Mouse (Mus musculus) liver, adult 2 months (tissue): ENCODE measurements around the gene Bhlhe40.

ENCODE experiments used
- CTCF ChIP-seq: fragments of 200-500 bp; IDR thresholded peaks from 2 replicates; pipeline ENCODE4 v1.5.1; 2011; ENCODE audit warnings: low read depth, low read length, control low read depth
- POLR2A ChIP-seq: fragments of 200-500 bp; IDR thresholded peaks from 2 replicates; pipeline ENCODE4 v1.6.1; 2011; ENCODE audit warnings: low read length, control low read depth; ENCODE audit not compliant: insufficient read depth; ENCODE audit errors: extremely low read depth

DNA sequence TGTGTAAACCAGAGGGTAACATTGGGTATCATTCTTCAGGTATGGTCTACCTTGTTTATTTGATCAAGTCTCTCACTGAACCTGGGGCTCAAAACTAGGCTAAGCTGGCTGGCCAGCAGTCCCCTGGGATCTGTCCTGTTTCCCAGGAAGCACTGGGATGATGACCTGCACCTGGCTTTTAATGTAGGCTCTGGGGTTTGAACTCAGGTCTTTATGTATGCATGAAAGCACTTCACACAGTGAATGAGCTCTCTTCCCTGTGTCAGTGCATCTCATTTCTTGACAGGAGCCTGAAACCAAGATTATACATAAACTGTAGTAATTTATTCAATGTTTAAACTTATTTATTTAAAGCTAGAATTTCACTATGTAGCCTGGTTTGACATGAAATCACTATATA, 51.7 kb downstream of the Bhlhe40 start:
- TF ChIP-seq CTCF, result no peak
- TF ChIP-seq POLR2A, result no peak
